Mouse (Mus musculus): ENCODE results near the gene Trmt1l.

The Trmt1l gene

GRCm38 (mm10) chr1:151493826-151494225, 65.5 kb downstream of the Trmt1l start:
- no peak for DNase-seq (ENCODE audit: extremely low read depth, insufficient read length, low spot score)

GRCm38 (mm10) chr1:151494711-151495110, 66.4 kb downstream of the Trmt1l start:
- DNase-seq (ENCODE audit: extremely low read depth, insufficient read length, low spot score), result no peak

GRCm38 (mm10) chr1:151495635-151496285, 67.4 kb downstream of the Trmt1l start:
- DNase-seq (ENCODE audit: extremely low read depth, insufficient read length, low spot score), result no peak

- DNase-seq (ENCODE audit: extremely low read depth, insufficient read length, low spot score), result peak; percentile 15
Measured at GRCm38 (mm10) chr1:151497028-151497427, 68.7 kb downstream of the Trmt1l start.

- DNase-seq (ENCODE audit: extremely low read depth, insufficient read length, low spot score), result no peak
Measured at GRCm38 (mm10) chr1:151497942-151498341, 69.6 kb downstream of the Trmt1l start.

GRCm38 (mm10) chr1:151498381-151498780, 70.0 kb downstream of the Trmt1l start:
- no peak for DNase-seq (ENCODE audit: extremely low read depth, insufficient read length, low spot score)

- DNase-seq (ENCODE audit: extremely low read depth, insufficient read length, low spot score), result peak; percentile 69
Measured at GRCm38 (mm10) chr1:151499815-151500501, 71.6 kb downstream of the Trmt1l start.

GRCm38 (mm10) chr1:151500531-151501361, 72.4 kb downstream of the Trmt1l start, which contains the start of gene Rnf2:
TSS of gene Rnf2 (minus strand) at chr1:151500955.
- peak; percentile 93 for DNase-seq (ENCODE audit: extremely low read depth, insufficient read length, low spot score)
